Mouse (Mus musculus): Measurements from ENCODE around the gene Tbl1x. TPM values are rescaled to one million over a fixed set of nuclear protein-coding genes. Genes with fewer than 3 reads are reported as not detected.

Tbl1x gene
- polyA plus RNA-seq, 1 experiment = 17.1 TPM

- 62% methylated on average over 7 of the region's 7 CpGs for WGBS
- no peak for TF ChIP-seq POLR2A (IDR thresholded peaks at IDR 0.05; ENCODE audit: low read depth, low read length)
- TF ChIP-seq CTCF (conservative IDR thresholded peaks at IDR 0.05; ENCODE audit: insufficient read depth, insufficient read length, low read depth, low read length) = no peak
- DNase-seq = peak; percentile 51
- Histone ChIP-seq H3K27me3 (replicated peaks; ENCODE audit: control insufficient read depth, insufficient read depth, low read length) (no peaks in the 10 kb centered on the region), H3K4me3 (ENCODE audit: insufficient read depth, low read depth, low read length) (no peak overlapping the region), H3K36me3 (ENCODE audit: control insufficient read depth, insufficient read depth, low read length) (no peaks in the 10 kb centered on the region), H3K4me1 (ENCODE audit: control insufficient read depth, insufficient read depth, low read length) (no peaks in the 10 kb centered on the region), H3K27ac (ENCODE audit: insufficient read depth, low read depth, low read length) (no peak overlapping the region)
Measured at GRCm38 (mm10) chrX:77487922-77488799, 22.7 kb upstream of the Tbl1x start.

GRCm38 (mm10) chrX:77490127-77490526 is 20.7 kb upstream of the Tbl1x start:
- DNase-seq = no peak
- WGBS = 32% methylated on average over 1 of the region's 1 CpGs

GRCm38 (mm10) chrX:77509149-77509548 is 1.7 kb upstream of the Tbl1x start:
- Histone ChIP-seq H3K27ac (ENCODE audit: insufficient read depth, low read depth, low read length) (peak overlapping the region; percentile 64; the same call in 1 of the 2 replicates), H3K36me3 (ENCODE audit: control insufficient read depth, insufficient read depth, low read length) (no peaks in the 10 kb centered on the region), H3K4me1 (ENCODE audit: control insufficient read depth, insufficient read depth, low read length) (no peaks in the 10 kb centered on the region; the same call in 1 of the 2 replicates), H3K27me3 (replicated peaks; ENCODE audit: control insufficient read depth, insufficient read depth, low read length) (no peaks in the 10 kb centered on the region), H3K4me3 (ENCODE audit: insufficient read depth, low read depth, low read length) (0 out of 2 replicates have a peak overlapping the region, but pooled peaks have one; percentile 19)
- DNase-seq = peak; percentile 95
- TF ChIP-seq CTCF (conservative IDR thresholded peaks at IDR 0.05; ENCODE audit: insufficient read depth, insufficient read length, low read depth, low read length) (no peak), POLR2A (IDR thresholded peaks at IDR 0.05; ENCODE audit: low read depth, low read length) (no peak)
- WGBS = under 1% methylated on average over 13 of the region's 13 CpGs

More at GRCm38 (mm10) chrX:77490127-77490526, 20.7 kb upstream of the Tbl1x start:
- no peaks in the 10 kb centered on the region for H3K36me3 ChIP-seq (ENCODE audit: control insufficient read depth, insufficient read depth, low read length)
- TF ChIP-seq CTCF (conservative IDR thresholded peaks at IDR 0.05; ENCODE audit: insufficient read depth, insufficient read length, low read depth, low read length) (no peak), POLR2A (IDR thresholded peaks at IDR 0.05; ENCODE audit: low read depth, low read length) (no peak)
- no peaks in the 10 kb centered on the region for H3K4me1 ChIP-seq (ENCODE audit: control insufficient read depth, insufficient read depth, low read length)
- H3K4me3 ChIP-seq (ENCODE audit: insufficient read depth, low read depth, low read length) = no peak overlapping the region
- H3K27ac ChIP-seq (ENCODE audit: insufficient read depth, low read depth, low read length) = no peak overlapping the region
- H3K27me3 ChIP-seq (replicated peaks; ENCODE audit: control insufficient read depth, insufficient read depth, low read length) = no peaks in the 10 kb centered on the region

GRCm38 (mm10) chrX:77509776-77510175 is 1.0 kb upstream of the Tbl1x start:
- TF ChIP-seq CTCF (conservative IDR thresholded peaks at IDR 0.05; ENCODE audit: insufficient read depth, insufficient read length, low read depth, low read length) = no peak
- TF ChIP-seq POLR2A (IDR thresholded peaks at IDR 0.05; ENCODE audit: low read depth, low read length) = no peak
- H3K4me3 ChIP-seq (ENCODE audit: insufficient read depth, low read depth, low read length) = no peak overlapping the region

GRCm38 (mm10) chrX:77511301-77511993 is 634 bp downstream of the Tbl1x start:
- Histone ChIP-seq H3K36me3 (ENCODE audit: control insufficient read depth, insufficient read depth, low read length) (no peaks in the 10 kb centered on the region), H3K27me3 (replicated peaks; ENCODE audit: control insufficient read depth, insufficient read depth, low read length) (no peaks in the 10 kb centered on the region), H3K27ac (ENCODE audit: insufficient read depth, low read depth, low read length) (peak overlapping the region; percentile 96), H3K4me1 (ENCODE audit: control insufficient read depth, insufficient read depth, low read length) (peaks cover 4% of the 10 kb centered on the region; the same call in 1 of the 2 replicates), H3K4me3 (ENCODE audit: insufficient read depth, low read depth, low read length) (peak overlapping the region; percentile 94)
- peak; percentile 39 for DNase-seq
- TF ChIP-seq CTCF (conservative IDR thresholded peaks at IDR 0.05; ENCODE audit: insufficient read depth, insufficient read length, low read depth, low read length) = no peak
- TF ChIP-seq POLR2A (IDR thresholded peaks at IDR 0.05; ENCODE audit: low read depth, low read length) = no peak
- WGBS = 0% methylated on average over 33 of the region's 55 CpGs

More at GRCm38 (mm10) chrX:77509776-77510175, 1.0 kb upstream of the Tbl1x start:
- Histone ChIP-seq H3K27ac (ENCODE audit: insufficient read depth, low read depth, low read length) (peak overlapping the region; percentile 69; the same call in 1 of the 2 replicates), H3K4me1 (ENCODE audit: control insufficient read depth, insufficient read depth, low read length) (no peaks in the 10 kb centered on the region; the same call in 1 of the 2 replicates), H3K27me3 (replicated peaks; ENCODE audit: control insufficient read depth, insufficient read depth, low read length) (no peaks in the 10 kb centered on the region), H3K36me3 (ENCODE audit: control insufficient read depth, insufficient read depth, low read length) (no peaks in the 10 kb centered on the region)
- peak; percentile 21 for DNase-seq
- 6% methylated on average over 10 of the region's 10 CpGs for WGBS

- H3K36me3 ChIP-seq (ENCODE audit: control insufficient read depth, insufficient read depth, low read length) = no peaks in the 10 kb centered on the region
- peaks cover 6% of the 10 kb centered on the region for H3K4me1 ChIP-seq (ENCODE audit: control insufficient read depth, insufficient read depth, low read length)
- peak overlapping the region; percentile 96; the same call in 1 of the 2 replicates for H3K27ac ChIP-seq (ENCODE audit: insufficient read depth, low read depth, low read length)
- no peaks in the 10 kb centered on the region for H3K27me3 ChIP-seq (replicated peaks; ENCODE audit: control insufficient read depth, insufficient read depth, low read length)
- TF ChIP-seq CTCF (conservative IDR thresholded peaks at IDR 0.05; ENCODE audit: insufficient read depth, insufficient read length, low read depth, low read length) (no peak), POLR2A (IDR thresholded peaks at IDR 0.05; ENCODE audit: low read depth, low read length) (no peak)
- DNase-seq = no peak
- 0% methylated on average over 12 of the region's 12 CpGs for WGBS
- H3K4me3 ChIP-seq (ENCODE audit: insufficient read depth, low read depth, low read length) = peak overlapping the region; percentile 94
Measured at GRCm38 (mm10) chrX:77511994-77512485, 1.2 kb downstream of the Tbl1x start.
